Mouse (Mus musculus) limb, embryonic 10.5 days (tissue): ENCODE results near the gene Acta2. TPM values are rescaled to one million over a fixed set of nuclear protein-coding genes. Genes with fewer than 3 reads are reported as not detected.

Source experiments
- DNase-seq: peaks from one replicate; pipeline ENCODE4 v3.0.0-alpha.2; 2017; ENCODE audit warnings: low spot score
- H3K27ac ChIP-seq: fragments of 300-500 bp; sonication (generic); 2 replicates; pipeline ENCODE4 v1.5.1; 2016; ENCODE audit warnings: mild to moderate bottlenecking
- H3K27me3 ChIP-seq: fragments of 300-500 bp; sonication (generic); 2 replicates; pipeline ENCODE4 v1.6.1; 2016; ENCODE audit warnings: low read depth, mild to moderate bottlenecking; ENCODE audit not compliant: poor library complexity, severe bottlenecking
- H3K36me3 ChIP-seq: fragments of 300-500 bp; sonication (generic); 2 replicates; pipeline ENCODE4 v1.6.1; 2016; ENCODE audit warnings: mild to moderate bottlenecking, moderate library complexity
- H3K4me1 ChIP-seq: fragments of 300-500 bp; sonication (generic); 2 replicates; pipeline ENCODE4 v1.6.1; 2016
- H3K4me3 ChIP-seq: fragments of 300-500 bp; sonication (generic); 2 replicates; pipeline ENCODE4 v1.5.1; 2016; ENCODE audit warnings: mild to moderate bottlenecking, moderate library complexity
- H3K9me3 ChIP-seq: fragments of 300-500 bp; sonication (generic); replicated peaks from 2 replicates; pipeline ENCODE4 v1.6.1; 2016; ENCODE audit warnings: mild to moderate bottlenecking
- WGBS: fragments of 180-500 bp; shearing (Covaris S2); methylation state at CpG from one replicate; pipeline ENCODE4 v1.1.7; 2016; 5-methylcytosine and 5-hydroxymethylcytosine counted together
- polyA plus RNA-seq: library from polyadenylated mRNA; unstranded; fragments of >200 nt; fragmentation: Nextera tagmentation; extraction: Ambion mirVana; gene quantifications from 2 replicates; pipeline ENCODE4 v1.2.1, GENCODE M21; 2016

The Acta2 gene
- polyA plus RNA-seq, 1 experiment from 2014 or later, result 19.9 TPM

DNA sequence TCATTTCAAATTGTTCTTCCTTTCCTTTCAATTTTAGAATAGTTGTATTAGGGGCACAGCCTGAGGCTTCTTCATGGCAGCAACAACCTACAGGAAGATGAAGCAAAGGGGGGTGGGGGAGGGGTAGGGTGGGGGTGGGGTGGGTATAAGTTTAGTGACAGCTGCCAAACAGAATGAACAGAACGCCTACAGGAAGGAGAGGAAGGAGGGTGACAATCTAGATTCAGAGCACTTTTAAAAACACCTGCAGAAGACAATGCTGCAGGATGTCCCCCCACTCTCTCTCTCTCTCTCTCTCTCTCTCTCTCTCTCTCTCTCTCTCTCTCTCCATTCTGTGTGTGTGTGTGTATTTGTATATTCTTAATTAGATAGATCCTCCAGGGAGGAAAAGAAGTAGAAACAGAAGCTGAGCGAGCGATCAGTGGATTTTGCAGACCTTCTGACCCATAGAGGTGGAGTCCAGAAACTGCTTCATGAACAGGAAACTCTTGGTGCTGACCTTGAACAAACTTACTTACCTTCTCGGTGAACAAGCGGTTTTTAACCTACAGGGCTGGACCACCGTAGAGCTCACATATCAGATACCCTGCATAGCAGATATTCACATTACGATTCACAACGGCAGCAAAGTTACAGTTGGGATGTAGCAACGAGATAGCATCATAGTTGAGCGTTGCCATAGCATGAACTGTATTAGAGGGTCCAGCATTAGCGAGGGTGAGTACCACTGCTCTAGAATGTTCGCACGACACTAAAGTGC, 32.4 kb upstream of the Acta2 start:
- H3K27ac ChIP-seq, result no peak overlapping the region
- DNase-seq, result no peak
- H3K27me3 ChIP-seq, result peaks cover 20% of the 10 kb centered on the region
- no peaks in the 10 kb centered on the region for H3K36me3 ChIP-seq
- no peak overlapping the region for H3K4me3 ChIP-seq
- peaks cover 14% of the 10 kb centered on the region for H3K4me1 ChIP-seq
- 86% methylated on average over 13 of the region's 13 CpGs for WGBS
- H3K9me3 ChIP-seq, result no peaks in the 10 kb centered on the region

DNA sequence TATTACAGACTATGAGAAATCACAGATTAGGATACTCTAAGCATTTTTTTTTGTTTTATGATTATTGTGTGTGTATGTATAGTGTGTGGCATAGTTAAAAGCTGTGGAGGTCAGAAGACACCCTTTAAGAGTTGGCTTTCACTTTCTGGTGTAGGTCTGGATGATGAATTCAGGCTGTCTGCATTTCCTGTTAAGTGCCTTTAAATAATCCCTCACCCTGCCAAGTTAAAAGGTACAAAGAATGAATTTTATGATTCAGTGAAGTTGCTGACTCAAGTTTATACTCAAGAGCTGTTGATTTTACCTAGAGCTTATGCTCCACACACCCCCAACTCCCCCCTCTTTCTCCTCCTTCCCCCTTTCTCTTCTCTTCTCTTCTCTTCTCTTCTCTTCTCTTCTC, 31.8 kb upstream of the Acta2 start:
- no peaks in the 10 kb centered on the region for H3K36me3 ChIP-seq
- DNase-seq, result no peak
- H3K27ac ChIP-seq, result no peak overlapping the region
- H3K4me3 ChIP-seq, result no peak overlapping the region
- H3K9me3 ChIP-seq, result no peaks in the 10 kb centered on the region
- H3K4me1 ChIP-seq, result peaks cover 14% of the 10 kb centered on the region
- H3K27me3 ChIP-seq, result peaks cover 15% of the 10 kb centered on the region

DNA sequence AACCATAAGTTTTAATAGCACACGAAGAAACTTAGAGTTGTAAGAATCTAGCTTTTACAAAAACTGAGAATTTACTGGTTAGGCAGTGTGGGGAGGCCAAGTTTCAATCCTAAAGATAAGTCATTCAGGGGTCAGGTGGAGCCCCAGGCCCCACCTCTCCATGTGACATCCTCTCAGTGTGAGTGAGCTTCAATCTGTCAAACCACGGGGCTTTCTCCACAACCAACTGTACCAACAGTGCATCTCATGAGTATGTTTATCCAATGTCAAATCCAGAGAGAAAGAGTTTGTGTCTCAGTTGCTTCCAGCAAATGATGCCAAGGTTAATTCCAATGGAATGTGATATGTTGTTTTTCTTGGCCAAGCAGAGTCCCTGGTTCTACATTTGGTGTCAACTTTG, 29.4 kb upstream of the Acta2 start:
- H3K27me3 ChIP-seq, result no peaks in the 10 kb centered on the region
- 62% methylated on average over 2 of the region's 2 CpGs for WGBS
- no peaks in the 10 kb centered on the region; the same call in 1 of the 2 replicates for H3K4me1 ChIP-seq
- H3K36me3 ChIP-seq, result no peaks in the 10 kb centered on the region
- no peaks in the 10 kb centered on the region for H3K9me3 ChIP-seq
- H3K4me3 ChIP-seq, result no peak overlapping the region
- H3K27ac ChIP-seq, result no peak overlapping the region
- DNase-seq, result no peak

- DNase-seq, result no peak
- 69% methylated on average over 10 of the region's 10 CpGs for WGBS
Observed at GRCm38 (mm10) chr19:34284383-34284782, 29.0 kb upstream of the Acta2 start.

DNA sequence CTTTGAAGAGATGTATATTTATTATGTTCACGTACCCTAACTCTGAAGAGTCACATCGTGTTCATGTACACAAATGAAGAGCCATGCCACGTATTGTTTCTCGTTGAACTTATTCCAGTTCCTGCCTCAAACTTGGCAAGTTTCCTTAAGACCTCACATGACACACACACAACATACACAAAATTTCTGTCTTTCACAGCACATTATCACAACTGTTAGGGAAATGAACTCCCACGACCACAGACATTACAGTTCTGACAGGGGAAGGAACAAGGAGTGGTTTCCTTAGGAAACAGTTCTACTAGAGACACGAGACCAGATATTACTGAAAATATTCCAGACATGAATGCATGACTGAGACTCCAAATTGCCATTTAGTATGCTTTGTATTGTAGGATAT, 28.2 kb upstream of the Acta2 start:
- 89% methylated on average over 6 of the region's 6 CpGs for WGBS
- Histone ChIP-seq H3K9me3 (no peaks in the 10 kb centered on the region), H3K4me1 (no peaks in the 10 kb centered on the region; the same call in 1 of the 2 replicates), H3K4me3 (no peak overlapping the region), H3K27me3 (no peaks in the 10 kb centered on the region), H3K36me3 (no peaks in the 10 kb centered on the region), H3K27ac (no peak overlapping the region)
- DNase-seq, result no peak

More at GRCm38 (mm10) chr19:34284383-34284782, 29.0 kb upstream of the Acta2 start:
- Histone ChIP-seq H3K4me1 (no peaks in the 10 kb centered on the region; the same call in 1 of the 2 replicates), H3K36me3 (no peaks in the 10 kb centered on the region), H3K4me3 (no peak overlapping the region), H3K27me3 (no peaks in the 10 kb centered on the region), H3K9me3 (no peaks in the 10 kb centered on the region), H3K27ac (no peak overlapping the region)

- 94% methylated on average over 3 of the region's 3 CpGs for WGBS
Observed at GRCm38 (mm10) chr19:34278078-34278477, 22.7 kb upstream of the Acta2 start.

DNA sequence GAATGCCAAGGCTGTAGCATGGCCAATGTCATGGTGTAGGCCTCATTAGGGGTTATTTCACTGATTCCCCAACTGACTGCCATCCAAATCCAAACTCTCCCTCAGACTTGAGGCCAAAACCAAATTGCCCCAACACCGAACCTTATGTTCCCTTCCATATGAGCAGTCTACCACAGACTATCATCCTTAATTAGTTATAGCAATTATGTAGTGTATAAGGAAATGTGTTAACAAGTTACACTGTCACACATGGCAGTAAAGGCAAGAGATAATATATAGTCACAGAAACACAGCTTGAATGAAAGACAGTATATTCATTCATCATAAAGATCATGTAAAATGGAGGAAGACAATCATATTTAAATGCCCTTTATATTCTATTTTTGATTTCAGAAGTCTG, 17.7 kb upstream of the Acta2 start:
- no peaks in the 10 kb centered on the region for H3K9me3 ChIP-seq
- H3K36me3 ChIP-seq, result no peaks in the 10 kb centered on the region
- no peak overlapping the region for H3K4me3 ChIP-seq
- H3K27ac ChIP-seq, result no peak overlapping the region
- H3K4me1 ChIP-seq, result no peaks in the 10 kb centered on the region
- DNase-seq, result no peak
- WGBS, result 94% methylated on average over 1 of the region's 1 CpGs
- no peaks in the 10 kb centered on the region for H3K27me3 ChIP-seq

More at GRCm38 (mm10) chr19:34278078-34278477, 22.7 kb upstream of the Acta2 start:
- H3K27ac ChIP-seq, result no peak overlapping the region
- no peaks in the 10 kb centered on the region for H3K27me3 ChIP-seq
- H3K9me3 ChIP-seq, result no peaks in the 10 kb centered on the region
- H3K4me1 ChIP-seq, result no peaks in the 10 kb centered on the region
- DNase-seq, result no peak
- H3K4me3 ChIP-seq, result no peak overlapping the region
- no peaks in the 10 kb centered on the region for H3K36me3 ChIP-seq

GRCm38 (mm10) chr19:34270824-34271464, 15.6 kb upstream of the Acta2 start:
- 95% methylated on average over 13 of the region's 13 CpGs for WGBS
- H3K9me3 ChIP-seq, result no peaks in the 10 kb centered on the region
- no peak overlapping the region for H3K27ac ChIP-seq
- no peak overlapping the region for H3K4me3 ChIP-seq
- H3K27me3 ChIP-seq, result no peaks in the 10 kb centered on the region
- DNase-seq, result no peak
- H3K4me1 ChIP-seq, result no peaks in the 10 kb centered on the region
- no peaks in the 10 kb centered on the region for H3K36me3 ChIP-seq

DNA sequence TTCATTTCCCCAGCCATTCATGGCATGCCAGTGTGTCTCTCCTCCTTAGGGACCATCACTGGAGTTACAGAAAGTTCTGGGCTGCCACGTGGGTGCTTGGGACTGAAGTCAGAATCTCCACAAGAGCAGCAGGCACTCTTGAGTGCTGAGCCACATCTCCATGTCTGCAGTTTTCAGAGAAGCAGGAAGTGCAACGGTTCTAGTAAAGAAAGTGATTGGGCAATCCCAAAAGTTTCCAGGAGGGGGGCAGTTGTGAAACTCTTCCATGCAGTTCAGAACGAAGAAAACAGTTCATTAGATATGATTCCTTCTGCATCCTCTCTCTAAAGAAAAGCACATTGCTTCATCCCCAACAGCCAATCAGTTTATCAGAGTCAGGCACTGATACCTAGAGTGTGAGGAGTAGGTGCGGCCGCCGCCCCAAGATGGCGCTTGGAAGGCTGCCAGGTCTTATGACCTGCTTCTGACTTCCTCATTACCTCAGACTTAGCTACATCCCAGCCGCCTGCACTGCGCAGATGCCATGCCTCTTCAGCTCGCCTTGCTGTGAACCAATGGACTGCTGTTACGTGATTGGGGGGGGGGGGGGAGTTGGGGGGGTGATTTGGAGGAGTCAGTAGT, 14.8 kb upstream of the Acta2 start:
- Histone ChIP-seq H3K4me3 (no peak overlapping the region), H3K27ac (no peak overlapping the region), H3K27me3 (no peaks in the 10 kb centered on the region), H3K4me1 (no peaks in the 10 kb centered on the region), H3K9me3 (no peaks in the 10 kb centered on the region), H3K36me3 (no peaks in the 10 kb centered on the region)
- WGBS, result 90% methylated on average over 11 of the region's 11 CpGs
- no peak for DNase-seq

DNA sequence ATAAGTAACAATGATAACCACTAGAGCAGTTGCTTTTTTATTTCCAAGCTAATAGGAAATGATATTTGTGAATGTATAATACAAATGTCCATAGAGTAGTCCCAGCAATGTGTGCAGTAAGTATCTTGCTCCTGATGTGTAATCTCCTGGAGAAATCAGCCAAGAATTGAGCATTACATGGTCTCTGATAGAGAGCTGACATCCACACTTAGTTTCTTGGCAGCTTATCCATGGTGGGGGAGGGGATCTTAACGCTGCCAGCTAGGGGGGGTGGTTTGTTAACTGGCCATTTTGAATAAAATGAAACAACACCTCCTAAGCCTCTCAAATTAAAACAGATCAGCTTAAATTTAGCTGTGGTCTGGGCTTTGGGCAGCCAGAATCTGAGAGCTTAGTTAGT, 13.6 kb upstream of the Acta2 start:
- DNase-seq, result no peak
- Histone ChIP-seq H3K27ac (no peak overlapping the region), H3K4me1 (no peaks in the 10 kb centered on the region), H3K36me3 (no peaks in the 10 kb centered on the region), H3K27me3 (no peaks in the 10 kb centered on the region), H3K9me3 (no peaks in the 10 kb centered on the region), H3K4me3 (no peak overlapping the region)
- WGBS, result 47% methylated on average over 1 of the region's 1 CpGs

DNA sequence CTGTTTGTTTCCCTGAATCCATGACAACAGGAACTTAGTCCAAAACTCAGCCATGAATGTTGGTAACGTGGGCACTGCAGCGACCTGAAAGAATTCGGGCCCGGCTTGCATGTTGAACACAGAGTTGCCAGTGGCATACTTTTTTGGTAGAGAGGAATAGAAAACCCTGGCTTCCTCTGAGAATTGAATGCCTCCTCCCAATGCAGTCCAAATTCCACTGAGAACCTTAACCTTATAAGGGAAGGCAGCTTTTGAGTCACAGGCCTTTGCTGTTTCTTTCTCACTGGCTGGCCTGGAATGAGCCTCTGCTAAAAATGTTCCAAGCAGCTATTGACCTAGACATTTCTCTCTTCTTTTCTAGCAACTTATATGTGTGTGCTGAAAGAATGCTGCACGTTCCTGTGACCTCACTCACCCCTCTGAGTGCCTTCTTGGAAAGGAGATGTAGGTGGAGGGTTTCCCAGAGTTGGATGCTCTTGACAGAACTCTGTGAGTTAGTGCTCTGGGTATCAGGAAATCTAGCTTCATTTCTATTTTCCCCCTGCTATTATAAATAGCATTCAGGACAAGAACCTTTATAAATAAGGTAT, 10.3 kb upstream of the Acta2 start:
- no peaks in the 10 kb centered on the region for H3K27me3 ChIP-seq
- DNase-seq, result no peak
- no peak overlapping the region for H3K4me3 ChIP-seq
- H3K4me1 ChIP-seq, result no peaks in the 10 kb centered on the region
- H3K9me3 ChIP-seq, result no peaks in the 10 kb centered on the region
- no peaks in the 10 kb centered on the region for H3K36me3 ChIP-seq
- no peak overlapping the region for H3K27ac ChIP-seq
- 85% methylated on average over 5 of the region's 5 CpGs for WGBS

- WGBS, result 80% methylated on average over 2 of the region's 2 CpGs
- Histone ChIP-seq H3K27me3 (no peaks in the 10 kb centered on the region), H3K27ac (no peak overlapping the region), H3K9me3 (no peaks in the 10 kb centered on the region), H3K36me3 (no peaks in the 10 kb centered on the region), H3K4me3 (no peak overlapping the region), H3K4me1 (no peaks in the 10 kb centered on the region)
- DNase-seq, result no peak
Observed at GRCm38 (mm10) chr19:34262273-34262974, 7.0 kb upstream of the Acta2 start.
